Mouse (Mus musculus) lung, adult 10 weeks (tissue): ENCODE results near the gene Ccnl2. TPM values are rescaled to one million over a fixed set of nuclear protein-coding genes. Genes with fewer than 3 reads are reported as not detected.

Source experiments
- polyA plus RNA-seq: library from polyadenylated mRNA; stranded (reverse); fragments of 350-450 nt; fragmentation: Illumina TruSeq; extraction: RNeasy Lipid Tissue Mini Kit (QIAGEN cat#74804); gene quantifications from one replicate; pipeline ENCODE4 v1.2.3, GENCODE M21; 2014; ENCODE audit warnings: low read depth, low replicate concordance; ENCODE audit not compliant: insufficient read depth

Gene Ccnl2
- 51.7 TPM for polyA plus RNA-seq

GRCm38 (mm10) chr4:155811929-155812664 is at the start of gene Ccnl2:
TSS of gene Ccnl2 (plus strand) at chr4:155812489.

DNA sequence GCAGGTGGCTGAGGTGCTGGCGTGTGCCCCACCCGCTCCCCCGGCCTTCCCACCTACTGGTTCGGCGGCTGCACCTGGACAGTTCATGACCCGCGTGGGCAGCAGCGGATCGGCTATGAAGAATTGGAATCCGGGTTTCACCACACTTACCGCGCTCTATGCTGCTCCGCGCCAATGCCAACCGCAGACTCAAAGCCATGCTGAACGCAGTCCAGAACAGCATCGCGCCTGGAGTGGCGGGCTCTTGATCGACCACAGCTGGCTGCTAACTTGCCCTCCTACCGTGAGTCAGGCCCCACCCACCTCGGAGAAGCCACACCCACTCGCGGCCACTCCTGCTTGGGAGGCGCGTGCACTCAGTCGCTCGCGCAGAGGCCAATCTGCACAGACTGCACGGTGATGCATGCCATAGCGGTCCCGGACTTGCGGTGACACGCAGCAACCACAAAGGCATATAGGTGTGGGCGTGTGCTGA is 38.0 kb upstream of the Ccnl2 start, which contains the start of gene Vwa1:
Vwa1 (minus strand) TSS at position 419 of the 475 bp plus-strand sequence.

GRCm38 (mm10) chr4:155785819-155786218 is 26.5 kb upstream of the Ccnl2 start, which contains the start of gene Tmem88b:
TSS of gene Tmem88b (minus strand) at chr4:155785874.

GRCm38 (mm10) chr4:155790021-155790489 is 22.2 kb upstream of the Ccnl2 start, which contains the start of gene Ankrd65:
TSS of gene Ankrd65 (plus strand) at chr4:155790439.

DNA sequence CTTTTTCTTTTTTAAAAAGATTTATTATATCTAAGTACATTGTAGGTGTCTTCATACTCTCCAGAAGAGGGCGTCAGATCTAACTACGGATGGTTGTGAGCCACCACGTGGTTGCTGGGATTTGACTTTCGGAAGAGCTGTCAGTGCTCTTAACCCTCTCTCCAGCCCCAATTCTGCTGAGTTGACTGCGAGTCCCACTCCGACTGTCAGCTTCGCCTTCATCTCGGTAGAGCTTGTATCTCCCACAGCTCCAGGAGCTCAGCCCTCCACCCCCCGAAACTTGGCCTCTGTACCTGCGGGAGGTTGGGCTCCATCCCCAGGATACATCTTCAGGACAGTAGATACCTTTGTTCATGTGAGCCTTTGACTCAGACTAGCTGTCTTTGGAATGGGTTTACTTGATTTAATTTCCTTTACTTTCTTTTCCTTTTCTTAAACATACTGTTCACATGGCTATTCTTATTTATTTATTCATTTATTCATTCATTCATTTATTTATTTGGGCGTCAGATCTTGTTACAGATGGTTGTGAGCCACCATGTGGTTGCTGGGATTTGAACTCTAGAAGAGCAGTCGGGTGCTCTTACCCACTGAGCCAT is 9.4 kb upstream of the Ccnl2 start, which contains the start of gene Mrpl20:
Mrpl20 (plus strand) TSS at position 138 of the 599 bp plus-strand sequence.

DNA sequence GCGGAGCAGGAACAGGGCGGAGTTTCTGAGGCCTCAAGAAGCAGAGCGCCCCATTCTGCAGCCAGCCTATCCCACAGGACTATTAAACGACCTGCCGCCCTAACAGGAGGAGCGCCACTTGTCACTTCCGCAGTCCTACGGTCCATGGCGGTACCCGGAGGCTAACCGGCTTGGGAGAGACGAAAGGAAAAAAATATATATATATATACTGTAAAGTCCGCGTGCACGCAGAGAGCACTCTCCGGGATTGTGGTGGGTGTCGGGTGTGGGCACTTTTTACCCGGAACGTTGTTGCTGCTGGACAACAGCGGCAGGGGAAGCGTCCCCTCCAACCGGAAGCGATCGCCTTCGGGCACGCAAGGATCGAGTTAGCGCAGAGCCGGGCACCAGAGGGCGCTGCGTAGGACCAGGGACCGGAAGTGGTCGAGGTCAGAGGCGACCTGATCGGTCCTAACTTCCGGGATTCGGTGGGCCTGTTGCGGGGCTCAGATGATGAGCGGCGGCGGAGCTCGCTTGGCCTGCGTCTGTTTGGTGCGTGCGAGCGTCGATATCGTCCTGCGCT is 19.0 kb downstream of the Ccnl2 start, which contains the start of gene Aurkaip1:
Aurkaip1 (plus strand) TSS at position 68 of the 562 bp plus-strand sequence.

GRCm38 (mm10) chr4:155839483-155839910 is 27.2 kb downstream of the Ccnl2 start, which contains the start of gene Mxra8:
TSS of gene Mxra8 (plus strand) at chr4:155839680.

GRCm38 (mm10) chr4:155846871-155847578 is 34.7 kb downstream of the Ccnl2 start, which contains the start of gene Dvl1:
TSS of gene Dvl1 (plus strand) at chr4:155847402.

GRCm38 (mm10) chr4:155863001-155863400 is 50.7 kb downstream of the Ccnl2 start, which contains the start of gene Tas1r3:
TSS of gene Tas1r3 (minus strand) at chr4:155863362.

DNA sequence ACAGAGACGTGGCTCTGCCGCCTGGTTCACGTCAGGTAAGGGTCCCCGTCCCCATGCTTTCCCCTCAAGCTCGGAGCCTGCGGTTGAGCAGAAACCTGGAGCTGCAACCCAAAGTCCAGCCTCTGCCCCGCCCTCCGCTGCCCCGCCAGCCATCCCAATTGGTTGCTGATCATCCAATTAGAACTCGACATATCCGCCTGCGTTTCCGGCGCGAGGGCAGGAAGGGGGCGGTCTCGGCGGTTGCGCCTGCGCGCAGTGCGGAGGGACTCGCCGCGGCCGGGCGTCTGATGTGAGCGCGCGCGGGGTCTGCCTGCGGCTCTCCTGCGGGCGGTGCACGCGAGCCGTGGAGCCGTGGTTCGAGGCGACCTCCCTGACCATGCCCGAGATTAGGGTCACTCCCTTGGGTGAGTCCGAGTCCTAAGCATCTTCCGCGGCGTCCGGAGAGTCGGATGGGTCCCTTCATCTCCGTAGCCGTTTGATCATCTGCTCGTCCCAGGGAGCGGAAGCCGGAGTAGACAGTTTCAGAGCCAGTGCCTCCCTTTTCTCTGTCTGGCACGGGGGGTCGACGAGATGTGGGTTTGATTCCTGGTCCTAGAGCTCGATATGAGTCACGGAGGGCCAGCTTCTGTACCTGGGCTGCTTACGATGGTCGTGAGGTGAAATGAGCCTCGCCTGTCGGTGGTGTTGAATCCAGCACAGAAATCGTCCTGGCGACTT is 57.2 kb downstream of the Ccnl2 start, which contains the start of the genes Cptp and Ints11:
Cptp (minus strand) TSS at position 124 of the 717 bp plus-strand sequence.
Ints11 (plus strand) TSS at position 230 of the 717 bp plus-strand sequence.

Other genes starting within 250 kb of the Ccnl2 start
- 2.7 TPM for gene Slc35e2, start 211.1 kb upstream of the Ccnl2 start, polyA plus RNA-seq
- 47.0 TPM for gene Cdk11b, start 187.6 kb upstream of the Ccnl2 start, polyA plus RNA-seq
- not detected for gene Gm10563, start 167.1 kb upstream of the Ccnl2 start, polyA plus RNA-seq
- gene Mmp23, start 159.1 kb upstream of the Ccnl2 start, polyA plus RNA-seq, result 18.4 TPM
- 23.8 TPM for gene Mib2, start 143.3 kb upstream of the Ccnl2 start, polyA plus RNA-seq
- gene Fndc10, start 118.1 kb upstream of the Ccnl2 start, polyA plus RNA-seq, result 2.8 TPM
- gene Ssu72, start 107.7 kb upstream of the Ccnl2 start, polyA plus RNA-seq, result 76.0 TPM
- 0.40 TPM for gene Tmem240, start 77.7 kb upstream of the Ccnl2 start, polyA plus RNA-seq
- gene Atad3a, start 51.4 kb upstream of the Ccnl2 start, polyA plus RNA-seq, result 17.7 TPM
- 3.0 TPM for gene Vwa1, start 37.8 kb upstream of the Ccnl2 start, polyA plus RNA-seq
- 0.29 TPM for gene Tmem88b, start 26.6 kb upstream of the Ccnl2 start, polyA plus RNA-seq
- 3.2 TPM for gene Ankrd65, start 22.1 kb upstream of the Ccnl2 start, polyA plus RNA-seq
- 112 TPM for gene Mrpl20, start 9.6 kb upstream of the Ccnl2 start, polyA plus RNA-seq
- gene Aurkaip1, start 18.8 kb downstream of the Ccnl2 start, polyA plus RNA-seq, result 106 TPM
- 188 TPM for gene Mxra8, start 27.2 kb downstream of the Ccnl2 start, polyA plus RNA-seq
- 25.1 TPM for gene Dvl1, start 34.9 kb downstream of the Ccnl2 start, polyA plus RNA-seq
- gene Tas1r3, start 50.9 kb downstream of the Ccnl2 start, polyA plus RNA-seq, result 0.19 TPM
- gene Cptp, start 57.0 kb downstream of the Ccnl2 start, polyA plus RNA-seq, result 6.7 TPM
- 18.8 TPM for gene Ints11, start 57.1 kb downstream of the Ccnl2 start, polyA plus RNA-seq
- gene Pusl1, start 79.3 kb downstream of the Ccnl2 start, polyA plus RNA-seq, result 13.1 TPM
- 6.0 TPM for gene Acap3, start 79.3 kb downstream of the Ccnl2 start, polyA plus RNA-seq
- 45.9 TPM for gene Ube2j2, start 131.3 kb downstream of the Ccnl2 start, polyA plus RNA-seq
- 18.9 TPM for gene C1qtnf12, start 149.8 kb downstream of the Ccnl2 start, polyA plus RNA-seq
- 3.9 TPM for gene B3galt6, start 180.2 kb downstream of the Ccnl2 start, polyA plus RNA-seq
- 179 TPM for gene Sdf4, start 180.4 kb downstream of the Ccnl2 start, polyA plus RNA-seq
- 2.9 TPM for gene Tnfrsf4, start 201.4 kb downstream of the Ccnl2 start, polyA plus RNA-seq
- gene Tnfrsf18, start 213.7 kb downstream of the Ccnl2 start, polyA plus RNA-seq, result 4.0 TPM
- gene Ttll10, start 246.9 kb downstream of the Ccnl2 start, polyA plus RNA-seq, result 1.3 TPM